Mouse (Mus musculus) left cerebral cortex, adult 11 months (tissue): ENCODE data around the gene 4930502E18Rik.
"Not testable (repeated sequence)": the region's sequence is repeated elsewhere in the genome, so short reads cannot be mapped to it uniquely, and the experiment has no call there.

Experiments
- DNase-seq: peaks from one replicate; pipeline ENCODE4 v3.0.0; 2022; ENCODE audit warnings: low spot score

4930502E18Rik gene

DNA sequence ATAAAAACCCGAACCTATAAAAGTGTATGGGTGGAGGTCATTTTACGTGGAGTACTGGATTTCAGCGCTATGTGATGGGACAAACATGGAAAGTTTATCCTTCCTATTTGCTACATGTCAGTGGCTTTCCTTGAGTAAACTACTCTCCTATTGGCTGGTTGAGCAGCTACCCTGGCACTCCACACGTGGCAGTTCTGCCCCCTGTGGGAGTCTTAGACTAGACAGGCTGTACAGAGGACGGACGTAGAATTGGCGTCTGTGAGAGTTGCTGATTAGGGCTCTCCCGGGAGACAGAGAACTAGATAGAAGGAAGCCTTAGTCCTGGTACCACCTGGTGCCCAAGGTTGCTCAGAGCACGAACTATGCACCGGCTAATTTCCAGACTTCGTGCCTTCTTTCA lies at the start of gene 4930502E18Rik:
4930502E18Rik (plus strand) TSS at position 231 of the 400 bp plus-strand sequence.
- DNase-seq: no peak

DNA sequence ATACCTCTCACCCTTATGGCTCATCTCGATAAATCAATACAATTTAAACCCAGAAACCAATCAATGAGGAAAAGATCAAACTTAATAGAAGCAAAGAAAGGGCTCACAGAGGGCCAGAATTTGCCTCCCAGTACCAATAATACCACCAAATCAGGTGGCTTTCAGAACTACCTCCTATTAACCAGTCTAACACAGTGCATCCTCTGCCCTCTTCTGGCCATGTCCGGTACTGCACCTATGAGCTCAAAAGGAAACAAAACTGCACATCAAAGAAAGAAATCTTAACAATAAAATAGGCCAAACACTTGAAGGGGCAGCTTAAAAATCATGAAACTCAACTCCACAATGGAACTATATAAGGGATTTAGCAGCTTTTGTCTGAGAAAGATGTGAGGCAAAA lies 47.7 kb upstream of the 4930502E18Rik start:
- not testable (repeated sequence) for DNase-seq

DNA sequence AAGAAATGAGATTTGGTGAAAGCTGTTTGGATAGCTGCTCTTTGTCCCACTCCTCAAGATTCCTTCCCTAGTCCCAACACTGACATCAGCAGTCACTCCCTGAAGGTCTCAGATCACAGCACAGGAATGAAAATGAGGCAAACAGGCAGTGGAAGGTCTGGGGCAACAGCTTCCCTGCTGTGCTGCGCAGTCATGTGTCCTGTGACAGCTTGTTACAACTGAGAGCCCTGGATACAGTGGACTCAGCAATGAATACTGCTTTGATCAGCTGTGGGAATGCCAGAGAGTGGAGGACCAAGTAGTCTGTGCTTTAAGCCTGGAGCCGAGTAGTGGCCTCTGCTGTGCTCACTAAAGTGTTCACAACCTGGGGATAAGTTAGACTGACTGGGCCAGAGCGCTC lies 42.0 kb upstream of the 4930502E18Rik start:
- DNase-seq: not testable (repeated sequence)

DNA sequence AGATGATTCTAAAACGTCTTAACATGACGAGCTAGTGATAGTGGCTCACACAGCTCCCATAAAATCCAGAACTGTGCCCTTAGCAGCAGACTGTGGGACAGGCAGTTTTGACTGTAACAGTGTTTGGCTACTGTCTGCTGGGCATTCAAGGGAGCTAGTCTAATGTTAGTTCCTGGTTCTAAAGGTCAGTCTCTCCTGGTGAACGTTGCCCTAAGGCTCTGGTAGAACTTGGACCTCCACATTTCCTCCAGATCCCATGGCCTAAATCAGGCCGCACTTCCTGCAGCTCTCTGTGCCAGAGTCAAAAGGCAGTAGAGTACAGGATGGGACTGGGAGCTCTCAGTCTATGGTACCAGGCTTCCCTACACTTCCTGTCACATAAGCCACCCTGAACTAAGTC lies 40.0 kb upstream of the 4930502E18Rik start:
- DNase-seq: not testable (repeated sequence)

DNA sequence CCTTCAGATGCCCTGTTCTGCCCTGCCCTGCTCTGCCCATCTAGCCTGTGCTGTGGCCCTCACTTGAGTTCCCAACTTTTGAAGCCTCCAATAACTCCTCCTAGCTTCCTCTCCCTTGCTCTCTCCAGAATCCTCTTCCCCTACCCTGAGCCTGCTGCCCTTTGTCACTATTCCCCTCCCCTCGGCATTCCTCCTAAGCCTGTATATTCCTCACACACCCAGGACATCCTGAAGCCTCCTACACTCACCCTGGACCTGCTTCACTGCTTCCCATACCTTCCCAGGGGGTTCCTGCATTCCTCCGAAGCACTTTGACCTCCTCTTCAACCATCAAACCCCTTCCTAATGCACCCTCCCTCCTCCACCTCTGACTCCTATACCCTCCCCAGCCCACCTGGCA lies 32.6 kb upstream of the 4930502E18Rik start:
- no peak for DNase-seq

DNA sequence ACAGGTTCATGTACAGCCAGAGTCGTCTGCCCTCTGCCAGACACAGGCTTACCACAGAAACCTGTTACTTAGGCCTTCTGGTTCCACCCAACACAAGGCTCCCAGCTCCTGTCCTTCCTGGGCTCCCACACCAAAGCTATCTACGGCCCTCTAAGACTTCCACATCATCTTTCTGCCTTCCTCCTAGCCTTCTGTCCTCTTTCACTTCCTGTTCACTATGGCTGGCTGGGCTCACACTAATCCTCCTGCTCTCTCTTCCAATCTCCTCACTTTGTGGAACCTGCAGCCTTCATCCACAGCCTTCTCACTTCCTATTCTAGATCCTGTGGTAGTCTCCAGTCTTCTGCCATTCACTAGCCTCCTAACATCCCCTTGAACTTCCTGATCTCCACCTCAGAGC lies 31.5 kb upstream of the 4930502E18Rik start:
- DNase-seq: no peak

DNA sequence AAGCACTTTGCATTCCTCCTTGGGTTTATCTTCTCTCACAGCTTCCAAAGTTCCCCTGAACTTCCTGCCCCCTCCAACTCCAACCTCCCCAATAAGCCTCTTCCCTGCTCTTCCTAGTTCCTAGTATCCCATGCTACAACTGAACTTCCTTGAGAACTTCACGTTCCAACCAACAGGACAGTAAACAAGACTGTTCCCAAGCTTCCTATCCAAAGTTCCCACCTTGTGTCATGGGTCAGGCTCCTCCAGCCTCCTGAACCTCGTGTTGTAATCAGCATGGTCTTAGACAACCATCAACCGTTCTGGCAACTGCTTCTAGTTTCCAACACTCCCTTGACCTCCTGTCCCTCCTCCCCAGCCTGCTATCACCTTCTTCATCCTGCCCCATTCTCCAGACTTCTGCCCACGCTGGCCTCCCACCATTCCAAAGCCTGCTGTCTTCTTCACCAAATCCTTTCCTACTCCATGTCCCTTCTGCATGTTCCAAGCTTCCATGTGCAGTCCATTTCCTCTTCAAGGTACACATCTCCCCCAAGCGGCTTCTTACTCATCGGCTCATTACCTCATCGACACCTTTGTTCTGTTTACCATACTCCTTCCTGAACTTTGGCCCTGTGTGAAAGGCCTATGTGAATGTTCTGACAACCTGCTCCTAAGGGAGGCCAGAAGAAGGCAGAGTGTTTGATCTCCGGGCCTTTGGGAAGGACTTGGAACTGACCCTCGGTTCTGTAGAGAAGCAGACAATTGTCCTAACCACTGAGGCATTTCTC lies 30.4 kb upstream of the 4930502E18Rik start:
- DNase-seq: no peak

DNA sequence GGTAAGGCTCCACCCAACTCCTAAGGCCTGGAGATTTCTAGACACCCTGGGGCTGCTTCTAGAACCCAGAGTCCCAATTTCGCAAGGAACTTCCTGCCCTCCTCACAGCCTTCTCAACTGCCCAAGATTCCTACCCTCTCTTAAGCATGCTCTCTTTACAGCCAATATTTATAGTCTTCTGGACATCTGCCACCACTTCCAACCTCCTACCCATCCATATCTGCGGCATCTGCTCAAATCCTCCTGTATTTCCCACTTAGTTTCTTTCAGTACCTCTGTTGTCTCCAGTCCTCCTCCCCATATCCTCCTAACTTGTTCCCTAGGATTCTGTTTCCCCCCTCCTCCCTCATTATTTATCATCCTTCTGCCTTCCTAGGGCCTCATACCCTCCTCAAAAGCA lies 25.4 kb upstream of the 4930502E18Rik start:
- no peak for DNase-seq

DNA sequence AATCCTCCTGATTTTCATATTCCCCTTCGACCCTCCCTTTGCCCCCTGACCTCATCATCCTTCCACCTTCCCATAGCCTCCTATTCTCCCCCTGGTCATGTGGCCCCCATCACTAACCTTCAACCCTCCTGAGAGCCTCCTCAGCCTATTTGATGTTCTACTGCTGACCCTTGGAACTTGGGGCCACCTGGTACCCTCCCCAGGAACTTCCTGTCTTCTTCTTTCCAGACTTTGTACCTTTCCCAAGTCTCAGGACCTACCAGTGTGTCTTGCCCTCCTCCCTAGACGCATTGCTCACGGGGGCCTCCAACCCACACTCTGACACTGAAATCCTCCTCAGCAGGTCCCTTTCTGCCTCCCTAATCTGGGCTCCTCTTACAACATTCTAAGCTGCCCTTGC lies 22.0 kb upstream of the 4930502E18Rik start:
- DNase-seq: no peak

DNA sequence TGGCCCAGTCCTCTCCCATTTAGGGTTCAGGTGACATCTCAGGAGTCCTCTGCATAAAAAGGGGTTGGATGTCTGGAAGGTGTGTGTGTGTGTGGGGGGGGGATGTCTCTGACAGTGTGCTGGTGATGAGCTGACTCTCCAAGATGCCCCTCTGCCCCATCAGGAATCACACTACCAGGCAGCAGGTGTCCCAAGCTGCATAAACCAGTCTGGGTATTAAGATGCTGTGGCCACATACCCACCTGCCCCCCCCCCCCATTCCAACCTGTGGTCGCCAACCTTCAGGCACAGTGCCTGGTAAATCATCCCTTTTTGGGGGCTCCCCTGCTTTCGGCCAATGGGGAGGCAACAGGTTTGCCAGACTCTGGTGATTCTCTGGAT lies 8.7 kb upstream of the 4930502E18Rik start:
- DNase-seq: no peak

DNA sequence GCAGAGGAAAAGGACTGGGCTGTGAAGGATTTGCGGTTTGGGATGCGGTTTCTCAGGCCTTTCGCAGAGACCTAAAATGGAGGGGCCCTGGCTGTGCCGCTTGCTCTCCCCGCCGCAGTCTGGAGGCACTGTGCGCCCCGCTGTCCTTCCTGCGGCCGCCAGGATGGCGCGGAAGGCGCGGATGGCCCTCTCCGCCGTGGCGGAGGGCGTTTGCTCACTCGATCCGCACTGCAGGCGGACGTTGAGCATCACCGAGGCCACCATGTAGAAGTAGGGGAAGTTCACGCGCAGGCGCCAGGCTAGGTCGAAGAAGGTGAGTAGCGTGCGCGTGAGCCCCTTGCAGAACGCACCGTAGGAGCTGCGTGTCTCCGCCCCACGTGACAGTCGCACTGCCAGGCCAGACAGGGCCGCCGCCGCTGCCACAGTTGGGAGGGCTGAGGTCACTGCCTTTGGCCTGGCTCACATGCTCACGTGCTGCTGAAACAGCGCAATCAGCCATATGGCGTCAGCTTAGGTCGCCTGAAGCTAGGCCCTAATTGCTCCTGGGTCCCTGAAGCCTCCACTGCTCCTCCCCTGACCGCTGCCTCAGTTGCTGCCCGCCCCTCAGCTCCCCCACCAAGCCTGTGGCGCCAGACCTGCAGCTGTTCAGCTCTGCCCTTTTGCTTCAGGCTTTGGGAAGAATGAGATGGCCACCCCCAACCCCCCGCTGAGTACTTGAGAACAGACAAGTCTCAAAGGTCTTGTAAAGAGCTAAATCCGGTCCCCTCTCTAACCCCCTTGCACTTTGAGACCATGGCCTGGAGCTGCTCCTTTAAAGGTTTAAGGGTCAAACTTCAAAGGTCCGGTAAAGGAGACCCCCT lies 8.1 kb upstream of the 4930502E18Rik start:
- peak; percentile 10 for DNase-seq

DNA sequence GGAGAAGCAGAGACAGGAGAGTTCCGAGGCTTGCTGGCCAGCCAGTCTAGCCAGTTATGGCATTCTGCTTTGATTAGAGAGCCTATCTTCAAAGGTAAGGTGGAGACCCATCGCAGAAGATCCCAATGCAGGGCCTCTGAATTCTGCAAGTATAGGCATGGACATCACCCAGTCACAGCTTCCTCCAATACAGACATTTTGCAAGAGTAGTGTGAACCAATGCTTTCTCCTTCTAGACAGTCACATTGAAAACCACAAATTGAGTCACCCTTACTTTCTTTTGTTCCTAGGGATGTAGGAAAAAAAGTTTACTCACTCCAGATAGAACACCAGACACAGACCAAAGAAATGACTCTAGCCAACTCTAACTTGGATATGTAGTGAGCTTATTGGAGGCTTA lies 4.3 kb downstream of the 4930502E18Rik start:
- DNase-seq: no peak

DNA sequence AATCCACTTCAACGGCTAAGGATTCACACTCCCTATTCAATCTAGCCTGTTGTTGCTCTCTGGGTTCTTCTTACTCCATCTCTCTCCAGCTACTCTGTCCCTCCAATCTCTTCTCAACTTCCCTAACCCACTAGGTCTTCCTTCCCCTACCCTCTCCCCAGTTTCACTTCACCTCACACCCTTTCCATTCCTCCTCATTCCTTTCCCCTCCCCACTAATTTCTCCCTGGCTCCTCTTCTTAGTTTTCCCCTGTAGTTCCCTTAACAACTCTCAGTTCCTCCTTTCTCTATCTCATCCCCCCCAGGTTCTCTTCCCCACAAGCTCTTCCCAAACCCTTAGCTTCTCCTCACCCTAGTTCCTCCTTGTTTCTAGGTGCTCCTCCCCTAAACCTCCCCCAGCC lies 28.2 kb downstream of the 4930502E18Rik start:
- no peak for DNase-seq

DNA sequence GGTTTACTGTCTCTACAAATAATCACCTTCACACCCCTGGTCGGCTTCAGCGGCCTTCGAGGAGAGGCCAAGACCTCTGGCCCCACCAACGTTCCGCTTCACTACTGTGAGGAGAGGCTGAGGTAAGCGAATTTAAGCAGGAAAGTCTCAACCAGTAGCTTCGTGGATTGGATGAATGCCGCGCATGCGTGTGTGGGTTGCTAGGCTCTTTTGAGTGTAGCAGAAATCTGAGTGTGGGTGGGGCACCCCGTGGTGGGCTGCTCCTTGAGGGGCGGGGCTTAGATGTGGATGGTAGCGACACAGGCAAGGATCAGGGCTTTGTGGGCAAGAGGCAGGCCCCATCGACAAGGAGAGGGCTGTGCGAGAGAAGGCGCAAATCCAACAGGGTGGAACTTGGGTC lies 33.1 kb downstream of the 4930502E18Rik start, which contains the start of gene 1700013H16Rik:
1700013H16Rik (minus strand) TSS at position 96 of the 400 bp plus-strand sequence.
- DNase-seq: no peak

DNA sequence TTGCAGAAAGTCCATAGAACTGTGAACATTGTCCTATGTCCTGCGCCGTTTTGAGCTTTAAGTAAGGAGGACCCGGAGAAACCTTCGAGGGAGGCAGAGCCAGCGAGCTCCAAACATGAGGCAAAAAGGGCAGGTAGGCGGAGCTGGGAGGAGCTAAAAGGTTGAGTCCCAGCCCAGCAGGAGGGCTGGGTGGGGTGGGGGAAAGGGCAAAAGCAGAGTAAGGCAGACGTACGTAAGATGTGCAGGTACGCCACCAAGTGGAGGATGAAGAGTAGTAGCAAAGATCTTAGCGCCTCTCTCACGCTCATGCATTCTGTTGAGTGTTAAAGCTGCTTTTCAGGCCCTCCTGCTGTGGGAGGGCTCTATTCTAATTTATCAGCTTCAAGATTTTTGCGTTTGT lies 51.6 kb downstream of the 4930502E18Rik start, which contains the start of gene Zfp36l3:
Zfp36l3 (minus strand) TSS at position 119 of the 400 bp plus-strand sequence.
- no peak for DNase-seq
